Comparison of ENCODE assay signal across 8 mouse cellular contexts in the genomic region with DNA sequence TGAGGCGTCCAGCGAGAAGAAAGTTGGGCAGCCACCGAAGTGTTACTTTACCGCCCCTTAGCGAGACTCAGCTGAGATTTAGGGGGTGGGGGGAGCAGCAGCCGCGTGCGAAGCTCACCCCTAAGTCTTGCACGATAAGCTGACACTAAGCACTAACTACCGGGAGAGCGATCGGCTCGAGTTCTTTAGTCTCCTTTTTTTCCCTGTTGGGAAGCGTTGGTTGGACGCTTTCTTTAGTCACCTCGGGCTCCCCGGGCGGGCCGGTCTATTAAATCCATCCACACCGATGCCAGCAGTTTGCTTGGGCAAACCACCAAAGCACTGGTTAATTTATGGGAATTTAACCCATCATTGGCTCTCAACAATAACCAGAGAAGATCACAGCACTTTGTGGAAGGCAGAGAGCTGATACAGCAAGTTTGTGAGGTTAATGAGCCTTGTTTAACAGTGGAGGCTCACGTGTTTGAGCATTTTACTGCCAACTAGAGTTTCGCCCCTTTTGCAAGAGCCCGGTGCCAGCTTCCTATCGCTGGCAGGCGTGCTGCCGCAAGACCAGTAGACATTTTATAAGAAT. TPM values are rescaled to one million over a fixed set of nuclear protein-coding genes. Genes with fewer than 3 reads are reported as not detected.
DNase-seq lines count a peak whose midpoint lies in the region; ATAC-seq and TF ChIP-seq lines count a peak whose summit lies in the region.

No protein-coding gene starts in this region.

- WGBS in intestine, embryonic 16.5 days, result under 1% methylated on average over 26 of the region's 26 CpGs
- WGBS in midbrain, embryonic 16.5 days, result under 1% methylated on average over 26 of the region's 26 CpGs

- H3K4me2 ChIP-seq in intestine, embryonic 16.5 days (ENCODE audit: low read depth, low read length), result peak overlapping the region; percentile 90
- H3K4me2 ChIP-seq in midbrain, embryonic 16.5 days (ENCODE audit: low read length), result peak overlapping the region; percentile 87

- intact Hi-C loops in gastrocnemius, adult 2 months (cut with DNase I), result no loop called here

- H3K4me1 ChIP-seq in intestine, embryonic 16.5 days (ENCODE audit: control insufficient read depth, insufficient read depth, low read length), result peaks cover 21% of the 10 kb centered on the region
- peaks cover 11% of the 10 kb centered on the region for H3K4me1 ChIP-seq in midbrain, embryonic 16.5 days (ENCODE audit: control insufficient read depth, insufficient read depth, low read length)

- peak; percentile 19 for DNase-seq in thymus, postnatal 4 days
- no peak for DNase-seq in thymus, postnatal 36 days
- DNase-seq in cerebellum, adult 9-10 months, result peak; percentile 50
- DNase-seq in gastrocnemius, adult 2 months, result peak; percentile 44
- DNase-seq in liver, result peak; percentile 6
- DNase-seq in urinary bladder, postnatal 25 days (ENCODE audit: low spot score), result peak; percentile 29

- no peak for ATAC-seq in intestine, embryonic 16.5 days
- ATAC-seq in midbrain, embryonic 16.5 days, result peak; percentile 38

- no peaks in the 10 kb centered on the region for H3K9me3 ChIP-seq in intestine, embryonic 16.5 days (ENCODE audit: control insufficient read depth, low read length)
- no peaks in the 10 kb centered on the region for H3K9me3 ChIP-seq in midbrain, embryonic 16.5 days (replicated peaks; ENCODE audit: control insufficient read depth, low read length, poor library complexity, severe bottlenecking)

- H3K27me3 ChIP-seq in intestine, embryonic 16.5 days (replicated peaks; ENCODE audit: control insufficient read depth, insufficient read depth, low read length), result no peaks in the 10 kb centered on the region
- H3K27me3 ChIP-seq in midbrain, embryonic 16.5 days (ENCODE audit: control insufficient read depth, insufficient read depth, low read depth, low read length), result peaks cover under 1% of the 10 kb centered on the region; the same call in 1 of the 2 replicates

- no peaks in the 10 kb centered on the region for H3K36me3 ChIP-seq in intestine, embryonic 16.5 days (ENCODE audit: control insufficient read depth, insufficient read depth, low read length)
- H3K36me3 ChIP-seq in midbrain, embryonic 16.5 days (ENCODE audit: control insufficient read depth, insufficient read depth, low read length), result no peaks in the 10 kb centered on the region

- H3K4me3 ChIP-seq in gastrocnemius, adult 2 months, result peak overlapping the region; percentile 96
- peak overlapping the region; percentile 95 for H3K4me3 ChIP-seq in intestine, embryonic 16.5 days (ENCODE audit: low read length)
- peak overlapping the region; percentile 84 for H3K4me3 ChIP-seq in midbrain, embryonic 16.5 days (ENCODE audit: low read depth, low read length)

- H3K9ac ChIP-seq in intestine, embryonic 16.5 days (ENCODE audit: low read depth, low read length), result peak overlapping the region; percentile 94
- H3K9ac ChIP-seq in midbrain, embryonic 16.5 days (ENCODE audit: low read depth, low read length), result peak overlapping the region; percentile 87

- no peak for TF ChIP-seq CTCF in gastrocnemius, adult 2 months (IDR thresholded peaks at IDR 0.05)

- peak overlapping the region; percentile 89 for H3K27ac ChIP-seq in gastrocnemius, adult 2 months
- H3K27ac ChIP-seq in intestine, embryonic 16.5 days (ENCODE audit: low read length), result peak overlapping the region; percentile 90
- peak overlapping the region; percentile 89; the same call in 1 of the 2 replicates for H3K27ac ChIP-seq in midbrain, embryonic 16.5 days (ENCODE audit: low read length)

RNA-seq across cellular contexts. Expression of a gene that starts 1.0 kb away (rescaled TPM):
- total RNA-seq in gastrocnemius, adult 2 months (2021), result 1 to 10 TPM; 3.5 to 5.1 TPM
- polyA plus RNA-seq in intestine, embryonic 16.5 days (2015; fragmentation: Nextera tagmentation; extraction: Ambion mirVana), result 8.5 and 9.1 TPM in 2 replicates
- 4.3 and 4.6 TPM in 2 replicates for polyA plus RNA-seq in midbrain, embryonic 16.5 days (2015; fragmentation: Nextera tagmentation; extraction: Ambion mirVana)

RNA-seq across cellular contexts. Expression of a gene that starts 43.1 kb away (rescaled TPM):
- total RNA-seq in gastrocnemius, adult 2 months (2021), result 10 to 100 TPM; 20.1 to 24.0 TPM
- 56.6 and 66.6 TPM in 2 replicates for polyA plus RNA-seq in intestine, embryonic 16.5 days (2015; fragmentation: Nextera tagmentation; extraction: Ambion mirVana)
- polyA plus RNA-seq in midbrain, embryonic 16.5 days (2015; fragmentation: Nextera tagmentation; extraction: Ambion mirVana), result 42.3 and 46.2 TPM in 2 replicates

Comparison
In these comparisons a context has a peak if more than half of its experiments do, and no peak if none do; other contexts are left out.
1. DNase-seq: peak in thymus, postnatal 4 days (single experiment), cerebellum, adult 9-10 months (single experiment), gastrocnemius, adult 2 months (single experiment), liver (single experiment) and urinary bladder, postnatal 25 days (single experiment); none in thymus, postnatal 36 days (0 of 2).
2. Peak in every context shown above with its lines, with median percentiles within 50 percentile points of each other: H3K27ac ChIP-seq and H3K4me3 ChIP-seq.